Mouse (Mus musculus): ENCODE results near the gene Mgrn1. TPM values are rescaled to one million over a fixed set of nuclear protein-coding genes. Genes with fewer than 3 reads are reported as not detected.

Mgrn1 gene
- polyA plus RNA-seq, 1 experiment from 2014 or later: 67.9 TPM

Other genes with a start within 250 kb of the Mgrn1 start
- 10.9 and 14.1 TPM in 2 replicates for gene Vasn, start 246.3 kb upstream of the Mgrn1 start, polyA plus RNA-seq (2014; fragmentation: Nextera tagmentation; extraction: Ambion mirVana)
- 56.9 and 58.3 TPM in 2 replicates for gene Dnaja3, start 246.3 kb upstream of the Mgrn1 start, polyA plus RNA-seq (2014; fragmentation: Nextera tagmentation; extraction: Ambion mirVana)
- 12.2 and 12.8 TPM in 2 replicates for gene Coro7, start 206.5 kb upstream of the Mgrn1 start, polyA plus RNA-seq (2014; fragmentation: Nextera tagmentation; extraction: Ambion mirVana)
- 190 and 192 TPM in 2 replicates for gene Nmral1, start 166.9 kb upstream of the Mgrn1 start, polyA plus RNA-seq (2014; fragmentation: Nextera tagmentation; extraction: Ambion mirVana)
- gene Hmox2, start 159.9 kb upstream of the Mgrn1 start, polyA plus RNA-seq (2014; fragmentation: Nextera tagmentation; extraction: Ambion mirVana): 110 and 114 TPM in 2 replicates
- gene Cdip1, start 96.0 kb upstream of the Mgrn1 start, polyA plus RNA-seq (2014; fragmentation: Nextera tagmentation; extraction: Ambion mirVana): 76.1 and 80.8 TPM in 2 replicates
- 0.28 TPM in 1 of 2 replicates, not detected in the other for gene 4930562C15Rik, start 50.8 kb upstream of the Mgrn1 start, polyA plus RNA-seq (2014; fragmentation: Nextera tagmentation; extraction: Ambion mirVana)
- 26.2 and 26.4 TPM in 2 replicates for gene Ubald1, start 5.9 kb upstream of the Mgrn1 start, polyA plus RNA-seq (2014; fragmentation: Nextera tagmentation; extraction: Ambion mirVana)
- 155 and 164 TPM in 2 replicates for gene Nudt16l1, start 52.5 kb downstream of the Mgrn1 start, polyA plus RNA-seq (2014; fragmentation: Nextera tagmentation; extraction: Ambion mirVana)
- 32.4 and 39.7 TPM in 2 replicates for gene Anks3, start 78.0 kb downstream of the Mgrn1 start, polyA plus RNA-seq (2014; fragmentation: Nextera tagmentation; extraction: Ambion mirVana)
- gene Sept12, start 111.6 kb downstream of the Mgrn1 start, polyA plus RNA-seq (2014; fragmentation: Nextera tagmentation; extraction: Ambion mirVana): not detected in 2 replicates
- gene Smim22, start 121.0 kb downstream of the Mgrn1 start, polyA plus RNA-seq (2014; fragmentation: Nextera tagmentation; extraction: Ambion mirVana): 1.5 and 2.2 TPM in 2 replicates
- gene Rogdi, start 127.3 kb downstream of the Mgrn1 start, polyA plus RNA-seq (2014; fragmentation: Nextera tagmentation; extraction: Ambion mirVana): 56.5 and 60.2 TPM in 2 replicates
- gene Glyr1, start 163.6 kb downstream of the Mgrn1 start, polyA plus RNA-seq (2014; fragmentation: Nextera tagmentation; extraction: Ambion mirVana): 131 and 140 TPM in 2 replicates
- 21.0 and 21.5 TPM in 2 replicates for gene Ubn1, start 163.8 kb downstream of the Mgrn1 start, polyA plus RNA-seq (2014; fragmentation: Nextera tagmentation; extraction: Ambion mirVana)
- gene Ppl, start 246.2 kb downstream of the Mgrn1 start, polyA plus RNA-seq (2014; fragmentation: Nextera tagmentation; extraction: Ambion mirVana): 1.6 and 2.0 TPM in 2 replicates

All from embryonic facial prominence, embryonic 11.5 days (tissue).